Mouse (Mus musculus): ENCODE results near the gene Eid3. TPM values are rescaled to one million over a fixed set of nuclear protein-coding genes. Genes with fewer than 3 reads are reported as not detected.

Gene Eid3
- under 1 TPM; 0.20 to 0.28 TPM for total RNA-seq (2021)
- long read RNA-seq, experiment 1 = 0 reads
- long read RNA-seq, experiment 2, partial matches to known transcripts = 0 of 1 reads
- long read RNA-seq, experiment 2, other reads (novel, unspliced or antisense) = 0 of 1 reads

GRCm38 (mm10) chr10:82866356-82866755, at the start of gene Eid3:
Eid3 (plus strand) TSS chr10:82866626.
- no peak for DNase-seq

- no peak for DNase-seq
These were observed 48.9 kb upstream of the Eid3 start for GRCm38 (mm10) chr10:82817514-82817913.

DNA sequence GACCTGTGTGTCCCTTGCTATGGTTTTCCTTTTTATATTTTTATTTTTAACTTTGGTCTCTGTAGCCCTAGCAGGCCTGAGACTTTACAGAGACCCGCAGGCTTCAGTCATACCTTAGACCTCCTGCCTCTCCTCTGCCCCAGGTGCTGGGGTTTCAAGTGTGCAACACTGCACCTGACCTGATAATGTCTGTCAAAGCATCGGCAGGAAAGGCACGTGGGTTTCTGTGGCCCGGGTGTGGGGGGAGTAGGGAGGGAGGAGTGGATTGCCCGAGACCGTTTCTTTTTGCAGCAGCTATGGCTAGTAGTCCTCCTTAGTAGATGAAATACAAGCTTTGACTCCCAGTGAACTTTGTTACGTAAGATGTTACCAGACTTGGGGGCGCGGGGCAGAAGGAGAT, 48.5 kb upstream of the Eid3 start:
- DNase-seq = no peak

DNA sequence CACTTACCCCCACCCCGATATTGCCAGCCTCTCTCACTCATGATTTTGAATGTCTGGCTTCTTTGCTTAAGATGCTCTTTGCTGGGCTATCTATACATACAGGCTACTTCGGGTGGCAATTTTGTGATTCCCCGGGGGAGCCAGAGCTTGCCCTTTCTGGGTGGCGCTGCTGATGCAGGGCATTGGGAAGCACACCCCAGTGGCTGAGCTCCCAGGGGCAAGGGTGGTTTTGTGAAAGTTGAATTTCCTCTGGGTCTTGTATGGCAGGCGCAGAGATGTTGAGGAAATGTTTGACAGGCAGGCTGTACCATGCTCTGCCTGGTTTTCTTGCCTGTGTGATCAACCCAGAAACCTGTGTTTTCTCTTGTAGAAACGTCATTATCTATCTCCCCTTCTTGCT, 47.8 kb upstream of the Eid3 start:
- DNase-seq = no peak

DNA sequence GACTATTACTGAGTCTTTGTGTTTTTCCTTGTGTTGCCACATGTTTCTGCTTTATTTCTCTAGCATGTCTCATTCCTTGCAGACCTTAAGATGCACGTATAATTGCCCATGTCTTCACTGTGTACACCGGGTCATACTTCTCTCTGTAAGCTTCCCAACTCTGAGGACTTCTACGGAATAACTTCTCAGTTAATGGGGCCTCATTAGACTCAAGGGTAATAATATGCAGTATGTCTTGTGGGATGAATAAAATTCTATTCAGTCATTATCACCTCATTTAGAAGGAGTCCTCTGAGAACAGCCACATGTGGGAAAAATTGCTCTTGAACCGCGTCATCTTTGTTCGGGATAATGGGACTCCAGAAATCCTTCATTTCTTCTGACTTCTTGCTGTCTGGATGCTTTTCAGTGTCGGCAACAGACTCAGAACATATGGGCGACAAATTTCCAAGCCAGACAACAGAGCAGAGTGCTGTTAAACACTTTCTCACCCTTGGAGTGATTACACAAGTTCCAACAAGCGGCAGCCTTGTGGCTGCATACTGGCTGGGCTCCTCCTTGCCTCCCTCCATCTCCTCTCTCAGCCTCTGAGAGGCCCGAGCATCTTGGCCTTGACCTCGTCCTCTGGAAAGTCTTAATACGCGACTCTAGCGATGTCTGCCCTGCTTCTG, 43.2 kb upstream of the Eid3 start:
- no peak for DNase-seq

- DNase-seq = no peak
These were observed 42.6 kb upstream of the Eid3 start for GRCm38 (mm10) chr10:82823779-82824177.

GRCm38 (mm10) chr10:82824541-82824940, 41.9 kb upstream of the Eid3 start:
- DNase-seq = no peak

- DNase-seq = no peak
These were observed 39.9 kb upstream of the Eid3 start for GRCm38 (mm10) chr10:82826516-82826915.

- no peak for DNase-seq
These were observed 32.5 kb upstream of the Eid3 start, which contains the start of gene Txnrd1 for GRCm38 (mm10) chr10:82833926-82834325. Txnrd1 (plus strand) TSS chr10:82833951.

- DNase-seq = no peak
These were observed 30.5 kb upstream of the Eid3 start for GRCm38 (mm10) chr10:82835898-82836297.

DNA sequence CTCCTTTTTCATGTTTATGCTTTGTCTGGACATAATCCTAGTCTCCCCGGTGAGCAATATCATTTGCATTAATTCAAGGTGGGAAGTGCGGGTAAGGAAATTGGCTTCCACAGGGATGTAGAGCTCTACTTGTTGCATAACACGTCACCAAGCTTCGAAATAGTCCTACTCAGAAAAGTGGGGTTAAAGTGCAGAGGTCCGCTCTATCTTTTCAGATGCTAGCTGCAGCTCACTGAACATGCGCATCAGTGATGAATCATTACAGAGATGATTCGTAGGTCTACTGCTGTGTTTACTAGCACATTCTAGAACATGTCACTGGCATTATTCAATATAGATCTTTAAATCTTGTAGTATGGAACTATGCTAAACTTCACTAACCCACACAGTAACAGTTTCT, 28.0 kb upstream of the Eid3 start:
- no peak for DNase-seq

DNA sequence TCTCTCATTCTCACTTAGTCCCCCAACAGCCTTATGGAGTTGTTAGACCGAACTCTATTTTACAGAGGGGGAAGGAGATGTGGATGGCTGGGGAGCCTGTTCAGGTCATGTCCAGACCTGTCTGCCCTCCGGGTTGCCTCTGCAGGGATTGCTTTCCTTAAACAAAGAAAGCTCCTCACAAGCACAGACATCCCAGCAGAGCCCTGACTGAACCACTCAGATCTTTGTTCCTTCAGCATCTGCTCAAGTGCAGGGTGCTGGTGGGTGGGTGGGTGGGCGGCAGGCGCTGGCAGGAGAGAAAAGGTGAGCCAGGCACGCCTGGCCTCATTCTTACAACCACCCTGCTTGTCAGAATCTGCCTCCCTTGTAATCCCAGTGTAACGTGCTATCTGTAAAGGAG, 22.3 kb upstream of the Eid3 start:
- no peak for DNase-seq

DNA sequence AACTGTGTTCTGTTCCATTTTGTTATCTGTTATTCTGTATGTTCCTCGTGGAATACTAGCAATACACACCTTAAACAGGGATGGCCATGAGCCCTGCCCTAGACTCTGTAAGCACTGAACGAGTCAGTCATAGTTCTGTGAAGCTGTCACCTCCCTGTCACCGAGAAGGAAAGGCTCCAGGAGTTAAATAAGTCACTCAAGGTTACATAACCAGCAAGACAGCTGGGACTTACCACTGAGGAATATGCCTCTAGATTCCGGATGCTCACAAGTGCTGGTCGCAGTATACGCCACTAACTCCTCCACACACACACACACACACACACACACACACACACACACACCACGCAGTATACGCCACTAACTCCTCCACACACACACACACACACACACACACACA, 21.7 kb upstream of the Eid3 start:
- DNase-seq = no peak

DNA sequence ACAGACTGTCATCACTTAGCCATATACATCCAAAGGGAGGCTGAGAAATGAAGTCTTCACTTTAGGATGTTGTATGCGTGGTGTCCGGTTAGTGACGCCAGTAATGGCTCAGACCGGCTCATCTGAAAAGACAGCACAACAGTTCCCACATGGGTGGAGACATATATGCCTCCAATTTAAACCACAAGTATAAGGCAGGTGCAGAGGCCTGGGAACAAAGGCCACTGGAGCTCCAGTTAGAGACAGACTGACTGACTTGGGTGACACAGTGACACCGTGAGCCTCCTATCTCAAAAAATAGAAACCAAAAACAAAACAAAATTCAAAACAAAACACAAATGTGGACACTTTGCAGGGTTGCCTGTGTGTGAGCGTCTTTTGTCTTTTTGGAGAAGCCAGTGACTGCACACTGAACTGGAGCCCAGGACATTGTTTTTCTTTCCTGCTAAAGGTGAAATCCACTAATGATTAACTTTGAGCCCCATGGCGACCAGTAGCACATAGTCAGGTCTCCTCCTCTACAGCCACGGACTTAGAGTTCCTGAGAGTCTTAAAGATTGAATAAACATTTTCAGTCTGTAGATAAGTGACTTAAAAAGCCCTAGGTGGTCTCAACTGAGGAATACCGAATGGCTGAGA, 18.5 kb upstream of the Eid3 start:
- DNase-seq = no peak

- no peak for DNase-seq
These were observed 16.6 kb upstream of the Eid3 start for GRCm38 (mm10) chr10:82849686-82850353.

GRCm38 (mm10) chr10:82850354-82850752, 16.1 kb upstream of the Eid3 start:
- no peak for DNase-seq

DNA sequence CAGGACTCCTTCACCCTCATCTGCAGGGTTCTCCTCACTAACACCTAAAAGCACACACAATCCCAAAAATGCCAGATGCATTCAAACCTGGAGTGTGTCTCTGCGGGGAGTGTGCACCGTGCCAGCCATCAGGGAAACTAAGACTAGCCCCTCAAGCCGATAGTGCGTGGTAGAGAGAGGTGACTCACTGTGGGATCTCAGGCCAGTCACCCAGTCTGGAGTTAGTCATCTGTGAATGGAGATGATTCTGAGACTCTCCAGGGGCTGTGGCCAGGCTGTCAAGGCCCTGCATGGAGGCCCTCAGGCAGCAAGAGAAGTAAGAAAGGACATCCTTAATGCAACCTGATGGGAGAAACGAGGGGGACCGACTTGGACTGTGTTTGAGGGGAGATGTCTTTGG, 14.7 kb upstream of the Eid3 start:
- no peak for DNase-seq

GRCm38 (mm10) chr10:82858032-82858680, 8.3 kb upstream of the Eid3 start:
- peak in 1 of 2 experiments; percentile 33 for DNase-seq

GRCm38 (mm10) chr10:82858691-82859532, 7.5 kb upstream of the Eid3 start:
- DNase-seq = peak; percentile 94 to 97

- DNase-seq = peak; percentile 52 to 63
These were observed 6.9 kb upstream of the Eid3 start for GRCm38 (mm10) chr10:82859533-82859915.

DNA sequence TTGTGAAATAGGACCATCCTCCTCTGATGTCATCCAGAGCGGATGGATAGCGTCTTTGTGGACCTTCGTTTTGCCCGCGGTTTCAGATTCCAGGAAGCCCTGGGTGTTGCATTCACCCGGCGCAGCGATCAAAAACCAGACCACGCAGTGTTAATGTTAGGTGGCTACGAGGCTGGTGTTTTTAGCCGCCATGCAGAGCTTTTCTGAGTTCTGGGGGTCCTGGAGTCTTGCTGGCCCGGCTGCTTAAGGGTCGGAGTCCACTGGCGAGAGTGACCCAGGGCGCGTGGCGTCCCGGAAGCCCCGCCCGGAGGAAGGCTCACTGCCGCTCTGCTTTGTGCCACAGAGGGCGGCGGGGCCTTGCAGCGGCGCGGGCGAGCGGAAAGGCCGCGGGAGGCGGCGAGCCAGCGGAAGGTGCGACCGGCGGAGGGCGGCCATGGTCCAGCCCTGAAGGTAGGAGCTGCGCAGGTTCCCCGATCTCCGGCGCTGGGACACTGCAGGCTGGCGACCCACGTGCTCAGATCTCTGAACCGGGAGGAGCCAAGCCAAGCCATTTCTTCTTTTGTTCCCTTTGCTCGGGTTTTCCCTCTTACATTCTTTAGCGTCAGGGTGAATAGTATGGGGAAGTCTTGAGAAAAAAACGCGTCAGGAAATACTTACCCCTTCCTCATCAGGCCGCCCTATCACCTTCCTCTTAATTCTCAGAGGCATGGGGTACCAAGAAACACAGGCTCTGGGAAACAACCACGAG, 6.1 kb upstream of the Eid3 start:
- peak; percentile 82 to 83 for DNase-seq

Data from heart, adult 18-20 months (tissue).